19 mouse cellular contexts compared by ENCODE assay signal in genomic region chr5:74832011-74832410, GRCm38 (mm10).
DNase-seq lines count a peak whose midpoint lies in the region; ATAC-seq lines count a peak whose summit lies in the region.
"Had no signal": no experiment of that assay in that cellular context is flagged by ENCODE, and none has a peak within 500 bp of the region (broad histone marks: within the 10 kb centered on the region; RNA-seq: fewer than 3 reads in every experiment).

No protein-coding gene starts in this region.

- H3K36me3 ChIP-seq in embryonic facial prominence, embryonic 12.5 days: no peaks in the 10 kb centered on the region
- H3K36me3 ChIP-seq: heart, embryonic 12.5 days; neural tube, embryonic 13.5 days had no signal

- peaks cover 9% of the 10 kb centered on the region; the same call in 1 of the 2 replicates for H3K4me1 ChIP-seq in embryonic facial prominence, embryonic 12.5 days
- H3K4me1 ChIP-seq: heart, embryonic 12.5 days had no signal

- H3K4me3 ChIP-seq in embryonic facial prominence, embryonic 12.5 days: no peak overlapping the region
- H3K4me3 ChIP-seq: heart, embryonic 12.5 days; neural tube, embryonic 13.5 days had no signal

- 48% methylated on average over 7 of the region's 7 CpGs for WGBS in embryonic facial prominence, embryonic 12.5 days

- no peaks in the 10 kb centered on the region for H3K27me3 ChIP-seq in embryonic facial prominence, embryonic 12.5 days
- H3K27me3 ChIP-seq: CH12.LX; neural tube, embryonic 13.5 days had no signal

- H3K4me2 ChIP-seq in embryonic facial prominence, embryonic 12.5 days (replicated peaks): no peak overlapping the region
- H3K4me2 ChIP-seq: heart, embryonic 12.5 days; neural tube, embryonic 13.5 days had no signal

- peak overlapping the region; percentile 51; the same call in 1 of the 2 replicates for H3K27ac ChIP-seq in embryonic facial prominence, embryonic 12.5 days
- H3K27ac ChIP-seq: macrophage; neural tube, embryonic 13.5 days had no signal

- no peak overlapping the region for H3K9ac ChIP-seq in embryonic facial prominence, embryonic 12.5 days
- H3K9ac ChIP-seq: heart, embryonic 12.5 days; neural tube, embryonic 13.5 days had no signal

- peak; percentile 20 for DNase-seq in embryo, embryonic 10 days (ENCODE audit: low spot score)
- DNase-seq in embryo, embryonic 9.5 days (ENCODE audit: extremely low spot score): no peak
- DNase-seq in left cerebral cortex, adult 18-20 months (ENCODE audit: low spot score in 2 of 2): peak; percentile 2 to 3
- no peak for DNase-seq in left cerebral cortex, postnatal 36 days (ENCODE audit: low spot score in 2 of 2)
- peak; percentile 48 to 59 for DNase-seq in right cerebral cortex, postnatal 10 days (ENCODE audit: low spot score in 2 of 2)
- DNase-seq in ovary, postnatal 14 days (ENCODE audit: low spot score): no peak
- no peak for DNase-seq in liver
- DNase-seq: adrenal gland, postnatal 36 days; cerebellum, adult 11 months; gastrocnemius, postnatal 10 days; kidney, postnatal 10 days; lung, adult 18-20 months; thymus, adult 2 months had no signal

- ATAC-seq in embryonic facial prominence, embryonic 12.5 days (ENCODE audit: insufficient number of reproducible peaks, insufficient read depth, low FRiP score, low TSS enrichment): no peak
- ATAC-seq: activated CD4-positive, CD25-positive, alpha-beta regulatory T cell, adult 4 months had no signal

- intact Hi-C loops in left cerebral cortex, postnatal 36 days (cut with DNase I): no loop called here

- no peaks in the 10 kb centered on the region for H3K9me3 ChIP-seq in embryonic facial prominence, embryonic 12.5 days
- H3K9me3 ChIP-seq: neural tube, embryonic 13.5 days had no signal

Comparison
In these comparisons a context has a peak if more than half of its experiments do, and no peak if none do; other contexts are left out.
1. DNase-seq: peak in embryo, embryonic 10 days (single experiment), left cerebral cortex, adult 18-20 months (2 of 2) and right cerebral cortex, postnatal 10 days (2 of 2); none in embryo, embryonic 9.5 days (single experiment), left cerebral cortex, postnatal 36 days (0 of 2), ovary, postnatal 14 days (single experiment) and liver (single experiment).